ENCODE assay signal across 7 mouse cellular contexts in the genomic region with DNA sequence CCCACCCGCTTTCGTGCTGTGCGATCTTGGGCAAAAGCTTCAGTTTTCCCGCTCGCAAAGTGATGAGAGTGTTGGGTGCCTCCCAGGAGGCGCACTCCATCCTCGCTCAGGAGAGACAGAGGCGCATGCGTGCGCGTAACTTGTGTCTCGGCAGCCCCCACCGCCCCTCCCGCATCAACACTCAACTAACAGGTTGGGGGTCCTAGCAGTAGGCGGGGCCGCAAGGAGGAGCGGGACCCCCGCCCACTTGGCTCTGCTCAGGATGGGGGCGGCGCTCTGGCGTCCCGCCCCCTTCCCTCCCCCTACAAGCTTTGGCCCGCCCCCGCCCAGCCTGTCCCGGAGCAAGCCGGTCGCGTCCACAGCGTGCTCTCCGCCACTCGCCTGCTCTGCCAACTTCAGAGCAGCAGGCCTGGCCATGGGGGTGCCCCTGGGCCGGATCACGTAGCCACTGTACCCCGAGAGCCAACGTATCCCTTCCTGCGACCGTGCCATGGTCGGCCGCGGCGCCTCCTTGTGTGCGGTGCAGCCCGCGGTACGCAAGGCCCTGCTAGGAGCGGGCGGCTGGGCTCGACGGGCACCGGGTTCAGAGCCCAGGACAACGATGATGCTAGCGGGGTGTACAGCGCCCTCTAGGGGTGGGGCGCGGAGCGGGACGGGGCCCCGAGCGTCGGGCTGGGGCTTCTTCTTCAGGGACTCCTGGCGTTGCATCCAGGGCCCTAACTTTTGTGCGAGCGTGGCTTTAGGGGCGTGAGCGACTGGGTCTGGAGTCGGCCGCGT. TPM values are rescaled to one million over a fixed set of nuclear protein-coding genes. Genes with fewer than 3 reads are reported as not detected.
A peak's percentile ranks its signal among the peaks of the same experiment; 100 is the strongest.
DNase-seq lines count a peak whose midpoint lies in the region; ATAC-seq and TF ChIP-seq lines count a peak whose summit lies in the region.

A gene (plus strand): TSS at position 334 of the 777 bp plus-strand sequence.

- 1% methylated on average over 24 of the region's 68 CpGs for WGBS in embryonic facial prominence, embryonic 14.5 days
- WGBS in heart, embryonic 13.5 days, result under 1% methylated on average over 68 of the region's 68 CpGs
- under 1% methylated on average over 68 of the region's 68 CpGs for WGBS in kidney, postnatal 0 days
- WGBS in lung, embryonic 14.5 days, result under 1% methylated on average over 68 of the region's 68 CpGs

- TF ChIP-seq CTCF in ES-Bruce4 (IDR thresholded peaks at IDR 0.05; ENCODE audit: low read depth, low read length), result peak; percentile 63
- TF ChIP-seq CTCF in kidney, postnatal 0 days (IDR thresholded peaks at IDR 0.05; ENCODE audit: low read depth), result peak; percentile 72
- peak; percentile 77 for TF ChIP-seq CTCF in lung, embryonic 14.5 days (IDR thresholded peaks at IDR 0.05; ENCODE audit: low read depth)

- H3K4me3 ChIP-seq in ES-Bruce4 (ENCODE audit: low read depth, low read length), result peak within 1 kb of the TSS; percentile 65
- H3K4me3 ChIP-seq in embryonic facial prominence, embryonic 14.5 days (ENCODE audit: low read depth, low read length), result peak within 1 kb of the TSS; percentile 67
- H3K4me3 ChIP-seq in heart, embryonic 13.5 days, result peak within 1 kb of the TSS; percentile 56
- peak within 1 kb of the TSS; percentile 40 for H3K4me3 ChIP-seq in kidney, postnatal 0 days (replicated peaks; ENCODE audit: low read depth, low read length)
- H3K4me3 ChIP-seq in lung, embryonic 14.5 days (ENCODE audit: low read depth, low read length), result peak within 1 kb of the TSS; percentile 52

- peak; percentile 60 to 70 for DNase-seq in adrenal gland, adult 18-20 months (ENCODE audit: low spot score in 2 of 2)
- peak; percentile 92 for DNase-seq in embryonic facial prominence, embryonic 14.5 days (ENCODE audit: low spot score)
- peak; percentile 50 for DNase-seq in kidney, postnatal 0 days (ENCODE audit: low spot score)
- DNase-seq in lung, embryonic 14.5 days, result peak; percentile 73
- peak; percentile 76 for DNase-seq in retina, embryonic 14.5 days (ENCODE audit: low spot score)

- peak within 1 kb of the TSS; percentile 89 for H3K4me2 ChIP-seq in embryonic facial prominence, embryonic 14.5 days (ENCODE audit: low read depth, low read length)
- peak within 1 kb of the TSS; percentile 87 for H3K4me2 ChIP-seq in heart, embryonic 13.5 days
- peak within 1 kb of the TSS; percentile 71 for H3K4me2 ChIP-seq in kidney, postnatal 0 days (ENCODE audit: low read length)
- H3K4me2 ChIP-seq in lung, embryonic 14.5 days, result peak within 1 kb of the TSS; percentile 89

- H3K27me3 ChIP-seq in ES-Bruce4 (ENCODE audit: control insufficient read depth, insufficient read depth, low read length, poor library complexity, severe bottlenecking), result peaks cover 15% of the 10 kb centered on the region
- H3K27me3 ChIP-seq in embryonic facial prominence, embryonic 14.5 days (replicated peaks; ENCODE audit: control insufficient read depth, insufficient read depth, low read length), result peaks cover 39% of the 10 kb centered on the region
- H3K27me3 ChIP-seq in heart, embryonic 13.5 days (replicated peaks), result peaks cover 77% of the 10 kb centered on the region
- peaks cover 40% of the 10 kb centered on the region for H3K27me3 ChIP-seq in kidney, postnatal 0 days (ENCODE audit: insufficient read depth, low read length)
- H3K27me3 ChIP-seq in lung, embryonic 14.5 days (ENCODE audit: insufficient read depth, low read length), result peaks cover 58% of the 10 kb centered on the region

- H3K36me3 ChIP-seq in ES-Bruce4 (ENCODE audit: control insufficient read depth, insufficient read depth, low read length, poor library complexity, severe bottlenecking), result no peaks in the 10 kb centered on the region
- peaks cover 4% of the 10 kb centered on the region; the same call in 1 of the 2 replicates for H3K36me3 ChIP-seq in embryonic facial prominence, embryonic 14.5 days (ENCODE audit: control insufficient read depth, insufficient read depth, low read length)
- H3K36me3 ChIP-seq in heart, embryonic 13.5 days, result no peaks in the 10 kb centered on the region
- no peaks in the 10 kb centered on the region for H3K36me3 ChIP-seq in kidney, postnatal 0 days (ENCODE audit: insufficient read depth, low read length)
- no peaks in the 10 kb centered on the region for H3K36me3 ChIP-seq in lung, embryonic 14.5 days (ENCODE audit: insufficient read depth)

- H3K27ac ChIP-seq in ES-Bruce4 (ENCODE audit: insufficient read depth, low read length), result no peak within 1 kb of the TSS
- peak within 1 kb of the TSS; percentile 67 for H3K27ac ChIP-seq in embryonic facial prominence, embryonic 14.5 days (replicated peaks; ENCODE audit: low read depth, low read length)
- peak within 1 kb of the TSS; percentile 68 for H3K27ac ChIP-seq in heart, embryonic 13.5 days (replicated peaks)
- peak within 1 kb of the TSS; percentile 64 for H3K27ac ChIP-seq in kidney, postnatal 0 days
- H3K27ac ChIP-seq in lung, embryonic 14.5 days (ENCODE audit: low read depth), result peak within 1 kb of the TSS; percentile 60; the same call in 1 of the 2 replicates

- ATAC-seq in embryonic facial prominence, embryonic 14.5 days (ENCODE audit: low read depth), result peak; percentile 77
- peak; percentile 58; the same call in 1 of the 2 replicates for ATAC-seq in heart, embryonic 13.5 days (ENCODE audit: extremely low read depth, insufficient number of reproducible peaks, low FRiP score, low TSS enrichment)
- peak; percentile 58 for ATAC-seq in kidney, postnatal 0 days (replicated peaks; ENCODE audit: low FRiP score, low read depth)
- ATAC-seq in lung, embryonic 14.5 days (ENCODE audit: insufficient read depth), result peak; percentile 75

- peaks cover 1% of the 10 kb centered on the region for H3K4me1 ChIP-seq in ES-Bruce4 (ENCODE audit: control insufficient read depth, insufficient read depth, low read length)
- H3K4me1 ChIP-seq in embryonic facial prominence, embryonic 14.5 days (ENCODE audit: control insufficient read depth, insufficient read depth, low read length), result peaks cover 44% of the 10 kb centered on the region
- H3K4me1 ChIP-seq in heart, embryonic 13.5 days, result peaks cover 55% of the 10 kb centered on the region
- H3K4me1 ChIP-seq in kidney, postnatal 0 days (replicated peaks; ENCODE audit: insufficient read depth, low read length), result peaks cover 26% of the 10 kb centered on the region
- H3K4me1 ChIP-seq in lung, embryonic 14.5 days (ENCODE audit: insufficient read depth), result no peaks in the 10 kb centered on the region

- H3K9me3 ChIP-seq in ES-Bruce4 (replicated peaks; ENCODE audit: control insufficient read depth, insufficient read depth, low read length, poor library complexity, severe bottlenecking), result no peaks in the 10 kb centered on the region
- no peaks in the 10 kb centered on the region for H3K9me3 ChIP-seq in embryonic facial prominence, embryonic 14.5 days (ENCODE audit: control insufficient read depth, low read length)
- H3K9me3 ChIP-seq in heart, embryonic 13.5 days, result no peaks in the 10 kb centered on the region
- no peaks in the 10 kb centered on the region for H3K9me3 ChIP-seq in kidney, postnatal 0 days (replicated peaks; ENCODE audit: low read length)
- no peaks in the 10 kb centered on the region for H3K9me3 ChIP-seq in lung, embryonic 14.5 days (ENCODE audit: low read depth, low read length)

- H3K9ac ChIP-seq in ES-Bruce4 (ENCODE audit: low read depth, poor library complexity, severe bottlenecking), result peak within 1 kb of the TSS; percentile 59
- H3K9ac ChIP-seq in embryonic facial prominence, embryonic 14.5 days (ENCODE audit: low read depth, low read length), result peak within 1 kb of the TSS; percentile 75
- H3K9ac ChIP-seq in heart, embryonic 13.5 days, result peak within 1 kb of the TSS; percentile 84
- H3K9ac ChIP-seq in kidney, postnatal 0 days (ENCODE audit: low read depth, low read length), result peak within 1 kb of the TSS; percentile 52
- H3K9ac ChIP-seq in lung, embryonic 14.5 days, result peak within 1 kb of the TSS; percentile 64

- 0 out of 2 replicates have a peak, but pooled peaks have one; percentile 26 for TF ChIP-seq EP300 in ES-Bruce4 (IDR thresholded peaks at IDR 0.05; ENCODE audit: insufficient read depth, low read depth, low read length)

- TF ChIP-seq POLR2A in ES-Bruce4 (IDR thresholded peaks at IDR 0.05; ENCODE audit: insufficient read depth, low read length), result peak; percentile 64

RNA-seq across cellular contexts. Expression of the gene that starts here (rescaled TPM):
- 3.6 and 3.9 TPM in 2 replicates for polyA plus RNA-seq in ES-Bruce4 (2011; ENCODE audit: insufficient read depth, insufficient read length, low read depth, missing spikeins)
- total RNA-seq in adrenal gland, adult 18-20 months (2021), result 1 to 10 TPM; 6.9 to 7.1 TPM
- polyA plus RNA-seq in embryonic facial prominence, embryonic 14.5 days (2014; fragmentation: Nextera tagmentation; extraction: Ambion mirVana), result 4.0 TPM in 2 replicates
- polyA plus RNA-seq in heart, embryonic 13.5 days (2015; fragmentation: Nextera tagmentation; extraction: Ambion mirVana), result 1.6 TPM in 2 replicates
- 2.2 and 2.7 TPM in 2 replicates for polyA plus RNA-seq in kidney, postnatal 0 days (2015; fragmentation: Nextera tagmentation; extraction: Ambion mirVana)
- polyA plus RNA-seq in lung, embryonic 14.5 days (2014; fragmentation: Nextera tagmentation; extraction: Ambion mirVana), result 2.2 and 2.3 TPM in 2 replicates
